In genomic region chr5:35143460-35144245, GRCm38 (mm10) we compare ENCODE assay signal across 27 mouse cellular contexts. TPM values are rescaled to one million over a fixed set of nuclear protein-coding genes. Genes with fewer than 3 reads are reported as not detected.
DNase-seq lines count a peak whose midpoint lies in the region; ATAC-seq and TF ChIP-seq lines count a peak whose summit lies in the region.
"Had no signal": no experiment of that assay in that cellular context is flagged by ENCODE, and none has a peak within 500 bp of the region (broad histone marks: within the 10 kb centered on the region; RNA-seq: fewer than 3 reads in every experiment).

No protein-coding gene starts in this region.

- no peak overlapping the region for H3K9ac ChIP-seq in lung, embryonic 14.5 days
- H3K9ac ChIP-seq: forebrain, embryonic 13.5 days; hindbrain, embryonic 13.5 days; limb, embryonic 13.5 days; midbrain, embryonic 12.5 days; neural tube, embryonic 13.5 days; stomach, embryonic 15.5 days had no signal

- H3K9me3 ChIP-seq in lung, embryonic 14.5 days (ENCODE audit: low read depth, low read length) = no peaks in the 10 kb centered on the region
- H3K9me3 ChIP-seq: forebrain, embryonic 13.5 days; heart, embryonic 10.5 days; hindbrain, embryonic 13.5 days; limb, embryonic 13.5 days; midbrain, embryonic 12.5 days; neural tube, embryonic 13.5 days; stomach, embryonic 15.5 days had no signal

- H3K4me1 ChIP-seq in lung, embryonic 14.5 days (ENCODE audit: insufficient read depth) = peaks cover 4% of the 10 kb centered on the region; the same call in 1 of the 2 replicates

- no peak overlapping the region for H3K27ac ChIP-seq in lung, embryonic 14.5 days (ENCODE audit: low read depth)
- H3K27ac ChIP-seq: forebrain, embryonic 13.5 days; heart, embryonic 10.5 days; hindbrain, embryonic 13.5 days; left cerebral cortex, adult 2 months; limb, embryonic 13.5 days; midbrain, embryonic 12.5 days; neural tube, embryonic 13.5 days; stomach, embryonic 15.5 days had no signal

- DNase-seq in cerebellum, adult 9-10 months = peak; percentile 60
- peak; percentile 22 for DNase-seq in lung, embryonic 14.5 days
- DNase-seq in lung, postnatal 25 days (ENCODE audit: low spot score) = no peak
- DNase-seq in ZHBTc4 (ENCODE audit: low read depth, low spot score) = peak; percentile 46
- peak; percentile 69 to 71 for DNase-seq in cerebellum, postnatal 10 days
- no peak for DNase-seq in right cerebral cortex, postnatal 4 days
- DNase-seq: adrenal gland, postnatal 25 days; gastrocnemius, postnatal 10 days; heart, postnatal 4 days; kidney, adult 8-10 months; kidney, postnatal 10 days; retina, postnatal 1 day; right cerebral cortex, postnatal 14 days; thymus, adult 18-20 months; thymus, postnatal 25 days had no signal

- no peak overlapping the region for H3K4me3 ChIP-seq in lung, embryonic 14.5 days (ENCODE audit: low read depth, low read length)
- H3K4me3 ChIP-seq: forebrain, embryonic 13.5 days; heart, embryonic 10.5 days; hindbrain, embryonic 13.5 days; left cerebral cortex, adult 2 months; limb, embryonic 13.5 days; midbrain, embryonic 12.5 days; neural tube, embryonic 13.5 days; stomach, embryonic 15.5 days had no signal

- H3K4me2 ChIP-seq in lung, embryonic 14.5 days = no peak overlapping the region
- H3K4me2 ChIP-seq: forebrain, embryonic 13.5 days; hindbrain, embryonic 13.5 days; limb, embryonic 13.5 days; liver, embryonic 11.5 days; midbrain, embryonic 12.5 days; neural tube, embryonic 13.5 days; stomach, embryonic 15.5 days had no signal

- no peaks in the 10 kb centered on the region for H3K27me3 ChIP-seq in lung, embryonic 14.5 days (ENCODE audit: insufficient read depth, low read length)
- H3K27me3 ChIP-seq: forebrain, embryonic 13.5 days; limb, embryonic 13.5 days; midbrain, embryonic 12.5 days; neural tube, embryonic 13.5 days; stomach, embryonic 15.5 days had no signal

- H3K36me3 ChIP-seq in lung, embryonic 14.5 days (ENCODE audit: insufficient read depth) = no peaks in the 10 kb centered on the region
- H3K36me3 ChIP-seq: heart, embryonic 10.5 days; hindbrain, embryonic 13.5 days; limb, embryonic 13.5 days; midbrain, embryonic 12.5 days; neural tube, embryonic 13.5 days; stomach, embryonic 15.5 days had no signal

- no peak for TF ChIP-seq CTCF in lung, embryonic 14.5 days (IDR thresholded peaks at IDR 0.05; ENCODE audit: low read depth)

- ATAC-seq in cerebellum, adult (ENCODE audit: insufficient number of reproducible peaks, low FRiP score, low TSS enrichment) = no peak
- no peak for ATAC-seq in lung, embryonic 14.5 days (ENCODE audit: insufficient read depth)
- ATAC-seq: CD4-positive, CD25-positive, alpha-beta regulatory T cell, adult 4 months; forebrain, embryonic 13.5 days; intestine, embryonic 16.5 days had no signal

- WGBS in lung, embryonic 14.5 days = 53% methylated on average over 10 of the region's 10 CpGs

RNA-seq across cellular contexts. Expression of gene Lrpap1, which starts 38.1 kb away (rescaled TPM):
- polyA plus RNA-seq in lung, embryonic 14.5 days (2014; fragmentation: Nextera tagmentation; extraction: Ambion mirVana) = 120 and 127 TPM in 2 replicates

Comparison
In these comparisons a context has a peak if more than half of its experiments do, and no peak if none do; other contexts are left out.
1. DNase-seq: peak in cerebellum, adult 9-10 months (single experiment), lung, embryonic 14.5 days (single experiment), ZHBTc4 (single experiment) and cerebellum, postnatal 10 days (2 of 2); none in lung, postnatal 25 days (single experiment) and right cerebral cortex, postnatal 4 days (single experiment).